Mouse (Mus musculus): ENCODE data around the gene Cog3. TPM values are rescaled to one million over a fixed set of nuclear protein-coding genes. Genes with fewer than 3 reads are reported as not detected.

The Cog3 gene
- polyA plus RNA-seq, 1 experiment from 2014 or later = 25.4 TPM

GRCm38 (mm10) chr14:75665430-75666180 lies 88.7 kb downstream of the Cog3 start:
- H3K4me3 ChIP-seq (ENCODE audit: low read depth, low read length) = no peak overlapping the region
- ATAC-seq (ENCODE audit: insufficient read depth) = no peak
- H3K4me2 ChIP-seq = no peak overlapping the region
- DNase-seq = no peak
- H3K36me3 ChIP-seq (ENCODE audit: insufficient read depth) = no peaks in the 10 kb centered on the region
- no peak for TF ChIP-seq CTCF (IDR thresholded peaks at IDR 0.05; ENCODE audit: low read depth)
- no peaks in the 10 kb centered on the region for H3K27me3 ChIP-seq (ENCODE audit: insufficient read depth, low read length)
- 74% methylated on average over 2 of the region's 2 CpGs for WGBS
- no peaks in the 10 kb centered on the region for H3K4me1 ChIP-seq (ENCODE audit: insufficient read depth)
- H3K9ac ChIP-seq = no peak overlapping the region
- H3K27ac ChIP-seq (ENCODE audit: low read depth) = no peak overlapping the region
- no peaks in the 10 kb centered on the region for H3K9me3 ChIP-seq (ENCODE audit: low read depth, low read length)

- peak; percentile 29 for DNase-seq
- Histone ChIP-seq H3K9me3 (ENCODE audit: low read depth, low read length) (no peaks in the 10 kb centered on the region), H3K36me3 (ENCODE audit: insufficient read depth) (no peaks in the 10 kb centered on the region), H3K4me3 (ENCODE audit: low read depth, low read length) (no peak overlapping the region), H3K4me2 (no peak overlapping the region), H3K4me1 (ENCODE audit: insufficient read depth) (no peaks in the 10 kb centered on the region), H3K27me3 (ENCODE audit: insufficient read depth, low read length) (no peaks in the 10 kb centered on the region), H3K9ac (no peak overlapping the region), H3K27ac (ENCODE audit: low read depth) (no peak overlapping the region)
- TF ChIP-seq CTCF (IDR thresholded peaks at IDR 0.05; ENCODE audit: low read depth) = no peak
- no peak for ATAC-seq (ENCODE audit: insufficient read depth)
- 26% methylated on average over 8 of the region's 8 CpGs for WGBS
These were observed 92.8 kb downstream of the Cog3 start for GRCm38 (mm10) chr14:75661548-75661947.

- no peak for TF ChIP-seq CTCF (IDR thresholded peaks at IDR 0.05; ENCODE audit: low read depth)
These were observed 93.4 kb downstream of the Cog3 start for GRCm38 (mm10) chr14:75660936-75661335.

More at GRCm38 (mm10) chr14:75660936-75661335, 93.4 kb downstream of the Cog3 start:
- Histone ChIP-seq H3K9ac (no peak overlapping the region), H3K27me3 (ENCODE audit: insufficient read depth, low read length) (no peaks in the 10 kb centered on the region), H3K4me1 (ENCODE audit: insufficient read depth) (no peaks in the 10 kb centered on the region), H3K27ac (ENCODE audit: low read depth) (no peak overlapping the region), H3K4me3 (ENCODE audit: low read depth, low read length) (no peak overlapping the region), H3K4me2 (no peak overlapping the region), H3K9me3 (ENCODE audit: low read depth, low read length) (no peaks in the 10 kb centered on the region), H3K36me3 (ENCODE audit: insufficient read depth) (no peaks in the 10 kb centered on the region)
- DNase-seq (peak; percentile 70), ATAC-seq (ENCODE audit: insufficient read depth) (peak; percentile 68; the same call in 1 of the 2 replicates)
- 35% methylated on average over 6 of the region's 6 CpGs for WGBS

Other genes starting within 250 kb of the Cog3 start
- gene Spert, start 161.4 kb downstream of the Cog3 start, polyA plus RNA-seq (2014; fragmentation: Nextera tagmentation; extraction: Ambion mirVana) = not detected in 2 replicates
- gene Erich6b, start 112.3 kb downstream of the Cog3 start, polyA plus RNA-seq (2014; fragmentation: Nextera tagmentation; extraction: Ambion mirVana) = not detected in 2 replicates
- 4.1 and 4.7 TPM in 2 replicates for gene Slc25a30, start 32.5 kb upstream of the Cog3 start, polyA plus RNA-seq (2014; fragmentation: Nextera tagmentation; extraction: Ambion mirVana)
- gene Tpt1, start 90.6 kb upstream of the Cog3 start, polyA plus RNA-seq (2014; fragmentation: Nextera tagmentation; extraction: Ambion mirVana) = 1,140 and 1,218 TPM in 2 replicates
- 0.69 and 0.97 TPM in 2 replicates for gene Kctd4, start 200.5 kb upstream of the Cog3 start, polyA plus RNA-seq (2014; fragmentation: Nextera tagmentation; extraction: Ambion mirVana)